Mouse (Mus musculus) liver, embryonic 18 days (tissue): Measurements from ENCODE around the gene Olfr424. TPM values are rescaled to one million over a fixed set of nuclear protein-coding genes. Genes with fewer than 3 reads are reported as not detected.

Source experiments
- polyA plus RNA-seq: library from polyadenylated mRNA; depleted of rRNA; stranded (reverse); fragments of >200 nt; gene quantifications from 2 replicates; pipeline ENCODE4 v1.2.3, GENCODE M21; 2012; rRNA removed

The Olfr424 gene
- polyA plus RNA-seq = not detected in 2 replicates

DNA sequence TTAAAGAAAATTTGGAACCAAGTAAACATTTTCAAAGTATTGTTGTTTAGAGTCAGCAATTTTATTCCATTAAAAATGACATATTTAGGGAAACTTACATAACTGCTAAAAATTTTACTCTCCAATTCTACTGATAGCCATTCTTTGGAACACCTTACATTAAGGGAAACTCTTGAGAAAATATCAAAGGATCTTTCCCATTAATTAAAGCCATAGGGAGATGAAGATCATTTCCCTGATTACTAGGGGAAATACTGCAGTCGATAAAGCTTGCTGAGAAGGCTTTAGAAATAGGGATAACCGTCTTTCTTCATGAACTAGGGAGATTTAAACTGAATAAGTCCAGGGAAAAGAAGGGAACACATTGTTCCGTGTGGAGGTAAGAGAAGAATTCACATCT, at the start of gene Olfr424:
Gene Olfr424, plus strand, starts transcription at position 301 of the 400 bp plus-strand sequence.

DNA sequence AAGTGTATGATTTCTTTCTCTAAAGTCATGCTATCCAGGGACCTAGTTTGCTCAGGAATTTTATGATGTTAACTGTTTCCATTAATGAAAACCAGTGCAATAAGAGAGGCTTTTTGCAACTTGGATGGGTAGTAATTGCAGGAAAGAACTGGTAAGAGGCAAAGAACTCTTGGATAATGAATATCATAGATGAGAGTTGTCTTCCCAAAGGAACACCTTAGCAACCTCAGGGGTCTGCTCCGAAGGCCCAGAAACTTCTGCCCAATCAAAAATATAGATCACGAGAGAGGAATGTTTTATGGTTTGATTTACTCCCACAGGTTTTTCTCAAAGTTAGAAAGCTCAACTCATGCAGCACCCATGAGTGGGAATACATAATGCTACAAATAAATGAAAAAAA, 47.3 kb upstream of the Olfr424 start, which contains the start of gene Olfr429:
Gene Olfr429, plus strand, starts transcription at position 301 of the 400 bp plus-strand sequence.

DNA sequence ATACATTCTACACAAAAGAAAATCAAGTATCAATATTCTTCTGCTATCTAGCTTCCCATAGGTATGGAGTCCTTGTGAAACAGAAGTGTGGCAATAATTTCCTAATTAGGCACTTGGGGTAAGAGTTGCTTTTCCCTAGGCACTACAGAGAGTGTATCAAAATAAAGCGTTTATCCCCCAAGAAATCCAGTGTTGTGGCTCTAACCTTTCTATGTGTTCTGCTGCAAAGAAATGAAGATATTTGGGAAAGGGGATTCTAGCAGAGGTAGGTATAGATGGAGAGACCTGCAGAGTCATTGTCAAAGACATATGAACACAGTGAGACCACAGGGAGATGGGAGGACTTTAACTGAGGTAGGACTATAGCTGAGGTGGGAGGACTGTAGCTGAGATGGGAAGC, 34.7 kb upstream of the Olfr424 start, which contains the start of gene Olfr427:
Gene Olfr427, plus strand, starts transcription at position 301 of the 400 bp plus-strand sequence.

DNA sequence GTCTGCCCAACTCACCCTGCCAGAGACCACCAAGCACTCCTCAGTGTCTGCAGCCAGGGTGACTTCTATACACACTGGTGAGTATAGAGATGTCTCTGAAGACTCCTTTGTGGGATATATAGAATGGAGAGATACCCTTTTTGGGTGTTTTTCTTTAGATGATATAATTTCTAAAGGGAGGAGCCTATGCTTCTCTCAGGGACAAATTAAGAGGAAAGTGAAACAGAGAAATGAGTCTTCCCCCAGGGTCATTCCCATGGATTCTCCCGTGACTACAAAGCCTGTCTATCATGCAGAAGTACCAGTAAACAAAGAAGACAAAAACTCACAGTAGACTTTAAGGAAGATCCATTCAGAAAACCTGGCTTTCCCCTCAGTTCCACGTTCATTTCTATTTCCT, 10.3 kb upstream of the Olfr424 start, which contains the start of gene Olfr231:
Gene Olfr231, minus strand, starts transcription at position 101 of the 400 bp plus-strand sequence.

DNA sequence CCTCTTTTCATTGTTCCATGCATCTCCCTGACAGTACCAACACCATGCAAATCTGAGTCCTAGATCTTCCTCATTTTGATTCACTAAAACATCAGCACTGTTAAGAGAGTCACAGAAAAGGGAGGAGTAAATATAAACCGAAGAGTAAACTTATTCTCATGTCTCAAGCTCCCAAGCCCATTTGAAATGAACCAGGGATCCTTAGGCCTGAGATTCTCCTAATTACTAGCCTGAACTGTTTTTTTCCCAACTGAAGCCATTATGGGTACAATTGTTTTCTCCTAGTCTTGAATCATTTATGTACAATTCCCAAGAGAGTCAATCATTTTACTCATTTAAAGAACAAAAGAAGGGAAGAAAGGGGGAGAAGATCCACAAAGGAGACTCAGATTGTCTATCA, 24.0 kb downstream of the Olfr424 start, which contains the start of gene Olfr420:
Gene Olfr420, plus strand, starts transcription at position 301 of the 400 bp plus-strand sequence.

DNA sequence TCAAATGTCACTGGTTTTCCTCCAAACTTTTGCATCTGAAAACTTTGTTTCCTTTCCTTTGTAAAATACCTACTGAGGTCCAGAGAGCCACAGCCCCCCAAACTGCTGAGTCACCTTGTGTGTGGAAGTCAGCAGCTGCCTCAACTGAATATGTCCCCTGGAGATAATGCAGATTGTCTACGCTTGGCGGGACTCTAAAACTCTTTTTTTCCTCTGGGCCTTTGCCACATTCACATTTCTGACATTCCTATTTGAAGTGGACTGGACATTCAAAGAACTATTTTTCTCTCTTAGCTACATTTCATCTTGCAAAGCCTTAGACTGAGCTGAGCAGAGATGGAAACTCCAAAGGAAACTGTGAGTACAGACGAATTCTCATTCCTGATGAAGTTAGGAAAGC, 41.3 kb downstream of the Olfr424 start, which contains the start of gene Spta1:
Gene Spta1, plus strand, starts transcription at position 172 of the 400 bp plus-strand sequence.

Other genes starting within 250 kb of the Olfr424 start
- 6.9 and 7.9 TPM in 2 replicates for gene Ifi211, start 218.5 kb upstream of the Olfr424 start, polyA plus RNA-seq
- gene Mndal, start 189.0 kb upstream of the Olfr424 start, polyA plus RNA-seq = 11.5 and 13.0 TPM in 2 replicates
- 6.8 and 8.2 TPM in 2 replicates for gene Ifi203, start 188.8 kb upstream of the Olfr424 start, polyA plus RNA-seq
- not detected in 2 replicates for gene Ifi202b, start 148.8 kb upstream of the Olfr424 start, polyA plus RNA-seq
- 1.5 and 2.3 TPM in 2 replicates for gene Ifi205, start 99.7 kb upstream of the Olfr424 start, polyA plus RNA-seq
- gene Olfr433, start 90.8 kb upstream of the Olfr424 start, polyA plus RNA-seq = 0.18 and 0.19 TPM in 2 replicates
- gene Olfr432, start 82.3 kb upstream of the Olfr424 start, polyA plus RNA-seq = 0.01 TPM in 2 replicates
- not detected in 2 replicates for gene Olfr430, start 64.9 kb upstream of the Olfr424 start, polyA plus RNA-seq
- gene Olfr429, start 47.2 kb upstream of the Olfr424 start, polyA plus RNA-seq = not detected in 2 replicates
- not detected in 2 replicates for gene Olfr427, start 34.6 kb upstream of the Olfr424 start, polyA plus RNA-seq
- gene Olfr231, start 10.4 kb upstream of the Olfr424 start, polyA plus RNA-seq = 0.02 TPM in 1 of 2 replicates, not detected in the other
- gene Olfr420, start 24.1 kb downstream of the Olfr424 start, polyA plus RNA-seq = not detected in 2 replicates
- gene Spta1, start 41.3 kb downstream of the Olfr424 start, polyA plus RNA-seq = 14.8 and 15.7 TPM in 2 replicates
- not detected in 2 replicates for gene Olfr419, start 120.5 kb downstream of the Olfr424 start, polyA plus RNA-seq
- gene Mptx1, start 199.0 kb downstream of the Olfr424 start, polyA plus RNA-seq = not detected in 2 replicates
- not detected in 2 replicates for gene Olfr417, start 233.6 kb downstream of the Olfr424 start, polyA plus RNA-seq